Mouse (Mus musculus) CH12.LX (cell line): ENCODE measurements around the gene Clk3. TPM values are rescaled to one million over a fixed set of nuclear protein-coding genes. Genes with fewer than 3 reads are reported as not detected.
A peak's percentile ranks its signal among the peaks of the same experiment; 100 is the strongest.

Experiments used
- DNase-seq: peaks from one replicate; pipeline ENCODE4 v3.0.0-alpha.2; 2013; ENCODE audit errors: extremely low read depth
- H3K27ac ChIP-seq: 2 replicates; pipeline ENCODE4 v1.5.1; 2012; ENCODE audit warnings: low read depth, mild to moderate bottlenecking, control low read depth, moderate library complexity; ENCODE audit not compliant: insufficient read depth
- H3K27me3 ChIP-seq: replicated peaks from 2 replicates; pipeline ENCODE3; 2012; ENCODE audit warnings: inconsistent platforms
- H3K36me3 ChIP-seq, 2 experiments: replicated peaks in 1 of 2; 2 replicates each; pipeline versions ENCODE3 to v1.6.1; 2012; ENCODE audit warnings: inconsistent platforms in 1 of 2, low read length in 1 of 2, mild to moderate bottlenecking in 1 of 2, mixed read lengths in 1 of 2, moderate library complexity in 1 of 2; ENCODE audit not compliant: control insufficient read depth in 1 of 2, insufficient read depth in 1 of 2
- H3K4me1 ChIP-seq, 2 experiments: 2 replicates each; pipeline ENCODE4 v1.6.1; 2012; ENCODE audit warnings: inconsistent platforms in 1 of 2, moderate library complexity in 1 of 2; ENCODE audit not compliant: insufficient read depth in 2 of 2, control insufficient read depth in 1 of 2
- H3K4me2 ChIP-seq: 2 replicates; pipeline ENCODE4 v1.6.1; 2012; ENCODE audit warnings: low read depth, mild to moderate bottlenecking, control low read depth; ENCODE audit not compliant: poor library complexity, insufficient read depth, severe bottlenecking
- H3K4me3 ChIP-seq, 3 experiments: fragments of 150-350 bp in 1 of 3; sonication (generic) in 1 of 3; replicated peaks in 1 of 3; 2 replicates each; pipeline versions ENCODE3 to v1.5.1; 2011 to 2012; ENCODE audit warnings: low read depth in 2 of 3, low read length in 2 of 3, mild to moderate bottlenecking in 2 of 3, moderate library complexity in 2 of 3, control low read depth in 1 of 3, improper control_type of control experiment in 1 of 3, inconsistent platforms in 1 of 3, mixed read lengths in 1 of 3; ENCODE audit not compliant: poor library complexity in 1 of 3
- H3K79me2 ChIP-seq: replicated peaks from 2 replicates; pipeline ENCODE4 v1.6.1; 2012; ENCODE audit warnings: mild to moderate bottlenecking, moderate library complexity; ENCODE audit not compliant: control insufficient read depth, poor library complexity, insufficient read depth, severe bottlenecking; ENCODE audit errors: extremely low read depth
- H3K9ac ChIP-seq: 2 replicates; pipeline ENCODE4 v1.6.1; 2012; ENCODE audit warnings: low read depth, mild to moderate bottlenecking, control low read depth, moderate library complexity; ENCODE audit not compliant: insufficient read depth
- H3K9me3 ChIP-seq: replicated peaks from 2 replicates; pipeline ENCODE3; 2012; ENCODE audit warnings: low read length, inconsistent platforms, mixed read lengths
- E2F4 ChIP-seq: IDR thresholded peaks from 2 replicates; pipeline ENCODE4 v1.6.1; 2011; ENCODE audit warnings: low read depth, low read length, improper control_type of control experiment; ENCODE audit not compliant: insufficient replicate concordance
- ELF1 ChIP-seq: IDR thresholded peaks from 2 replicates; pipeline ENCODE4 v1.6.1; 2014; ENCODE audit warnings: low read depth, mild to moderate bottlenecking, inconsistent platforms, low read length, improper control_type of control experiment
- EP300 ChIP-seq: IDR thresholded peaks from 2 replicates; pipeline ENCODE4 v1.6.1; 2011; ENCODE audit warnings: low read length, improper control_type of control experiment
- ETS1 ChIP-seq: conservative IDR thresholded peaks from 2 replicates; pipeline ENCODE4 v1.6.1; 2012; ENCODE audit warnings: low read depth, mild to moderate bottlenecking, inconsistent platforms, low read length, improper control_type of control experiment, moderate library complexity
- HCFC1 ChIP-seq: IDR thresholded peaks from 2 replicates; pipeline ENCODE4 v1.6.1; 2012; ENCODE audit warnings: low read depth, mild to moderate bottlenecking, inconsistent platforms, low read length, improper control_type of control experiment
- IRF4 ChIP-seq: IDR thresholded peaks from 2 replicates; pipeline ENCODE4 v1.6.1; 2014; ENCODE audit warnings: low read depth, mild to moderate bottlenecking, inconsistent platforms, low read length, improper control_type of control experiment
- JUND ChIP-seq: conservative IDR thresholded peaks from 2 replicates; pipeline ENCODE4 v1.6.1; 2011; ENCODE audit warnings: low read depth, low read length, improper control_type of control experiment
- MAFK ChIP-seq: IDR thresholded peaks from 2 replicates; pipeline ENCODE4 v1.6.1; 2011; ENCODE audit warnings: low read length, improper control_type of control experiment; ENCODE audit not compliant: insufficient replicate concordance
- MAX ChIP-seq: IDR thresholded peaks from 2 replicates; pipeline ENCODE4 v1.6.1; 2011; ENCODE audit warnings: low read length, improper control_type of control experiment
- MAZ ChIP-seq: IDR thresholded peaks from 2 replicates; pipeline ENCODE4 v1.6.1; 2012; ENCODE audit warnings: low read depth, mild to moderate bottlenecking, inconsistent platforms, low read length, improper control_type of control experiment, moderate library complexity
- MEF2A ChIP-seq: IDR thresholded peaks from 2 replicates; pipeline ENCODE4 v1.6.1; 2014; ENCODE audit warnings: low read depth, mild to moderate bottlenecking, inconsistent platforms, low read length, improper control_type of control experiment, borderline replicate concordance
- MXI1 ChIP-seq: IDR thresholded peaks from 2 replicates; pipeline ENCODE4 v1.6.1; 2011; ENCODE audit warnings: mild to moderate bottlenecking, low read depth, low read length, improper control_type of control experiment
- MYC ChIP-seq: IDR thresholded peaks from 2 replicates; pipeline ENCODE4 v1.6.1; 2011; ENCODE audit warnings: low read depth, mild to moderate bottlenecking, improper control_type of control experiment, low read length
- RCOR1 ChIP-seq: conservative IDR thresholded peaks from 2 replicates; pipeline ENCODE4 v1.6.1; 2012; ENCODE audit warnings: low read depth, mild to moderate bottlenecking, inconsistent platforms, low read length, improper control_type of control experiment
- SIN3A ChIP-seq: IDR thresholded peaks from 2 replicates; pipeline ENCODE4 v1.6.1; 2012; ENCODE audit warnings: low read length, improper control_type of control experiment, inconsistent platforms
- SMC3 ChIP-seq: IDR thresholded peaks from 2 replicates; pipeline ENCODE4 v1.6.1; 2011; ENCODE audit warnings: low read depth, low read length, improper control_type of control experiment
- TBP ChIP-seq: conservative IDR thresholded peaks from 2 replicates; pipeline ENCODE4 v1.6.1; 2011; ENCODE audit warnings: low read depth, low read length, improper control_type of control experiment
- TCF12 ChIP-seq: IDR thresholded peaks from 2 replicates; pipeline ENCODE4 v1.6.1; 2014; ENCODE audit warnings: low read depth, mild to moderate bottlenecking, inconsistent platforms, low read length, improper control_type of control experiment
- UBTF ChIP-seq: IDR thresholded peaks from 2 replicates; pipeline ENCODE4 v1.6.1; 2012; ENCODE audit warnings: low read depth, mild to moderate bottlenecking, inconsistent platforms, low read length, improper control_type of control experiment, moderate library complexity
- USF1 ChIP-seq: IDR thresholded peaks from 2 replicates; pipeline ENCODE4 v1.6.1; 2014; ENCODE audit warnings: low read depth, mild to moderate bottlenecking, inconsistent platforms, low read length, improper control_type of control experiment
- ZC3H11A ChIP-seq: IDR thresholded peaks from 2 replicates; pipeline ENCODE4 v1.6.1; 2012; ENCODE audit warnings: low read depth, mild to moderate bottlenecking, inconsistent platforms, low read length, improper control_type of control experiment
- ZKSCAN1 ChIP-seq: IDR thresholded peaks from 2 replicates; pipeline ENCODE4 v1.6.1; 2012; ENCODE audit warnings: low read depth, inconsistent platforms, low read length, improper control_type of control experiment, borderline replicate concordance
- ZMIZ1 ChIP-seq: IDR thresholded peaks from 2 replicates; pipeline ENCODE4 v1.6.1; 2012; ENCODE audit warnings: low read depth, mild to moderate bottlenecking, inconsistent platforms, low read length, improper control_type of control experiment
- ZNF384 ChIP-seq: IDR thresholded peaks from 2 replicates; pipeline ENCODE4 v1.6.1; 2012; ENCODE audit warnings: low read depth, low read length, improper control_type of control experiment, inconsistent platforms
- dilution Hi-C: fragments of 300-500 bp; cut with MboI; formaldehyde crosslinking; loops from 2 replicates; pipeline ENCODE4 v1.14.3; 2020; ENCODE audit warnings: low sequenced_read_pairs; ENCODE audit not compliant: extremely low pct_unique_long_range_greater_than_20kb, extremely low pct_ligation_motif_present
- in situ Hi-C: fragments of 300-500 bp; cut with MboI; formaldehyde crosslinking; loops from 3 replicates; pipeline ENCODE4 v1.14.3; 2019; ENCODE audit warnings: low sequenced_read_pairs, low pct_ligation_motif_present, low pct_unique_long_range_greater_than_20kb, mixed read lengths
- polyA plus RNA-seq: library from polyadenylated mRNA; unstranded; fragments of >175 nt; gene quantifications from 2 replicates; pipeline ENCODE4 v1.2.1, GENCODE M21; 2012; ENCODE audit warnings: low read depth; ENCODE audit not compliant: insufficient read length
- total RNA-seq, 2 experiments: library from RNA; depleted of rRNA; stranded (reverse); fragments of 300-350 nt in 1 of 2; fragments of >200 nt in 1 of 2; gene quantifications; 2 replicates each; pipeline ENCODE4 v1.2.3; 2012 to 2014

The Clk3 gene
- total and polyA plus RNA-seq, 3 experiments = 46.7 to 87.7 (median 62.4) TPM

GRCm38 (mm10) chr9:57765364-57766351 is at the start of gene Clk3 (continued):
- no peak for TF ChIP-seq ZMIZ1
- TF ChIP-seq ZKSCAN1 = no peak

- peaks cover 96% of the 10 kb centered on the region for H3K79me2 ChIP-seq
- TF ChIP-seq EP300 = no peak
- TF ChIP-seq MAFK = no peak
- no peak for TF ChIP-seq JUND
- TF ChIP-seq ZC3H11A = no peak
- no peak for TF ChIP-seq TCF12
- no peak for TF ChIP-seq ELF1
- TF ChIP-seq MEF2A = no peak
- no peak for TF ChIP-seq ZKSCAN1
- TF ChIP-seq HCFC1 = no peak
- TF ChIP-seq ZMIZ1 = no peak
- no peak for TF ChIP-seq USF1
- TF ChIP-seq, all 38 proteins: peak for 0
- dilution Hi-C loops (no loop called here), in situ Hi-C loops (loop anchor here (25.0 kb wide), 1 partner anchor 447 kb away; the partner anchor contains the start of gene Stoml1)
- Histone ChIP-seq H3K27ac (peak overlapping the region; percentile 68), H3K4me2 (peak overlapping the region; percentile 60), H3K4me1 (peaks cover 34 to 99% of the 10 kb centered on the region in 2 experiments), H3K4me3 (no peak overlapping the region), H3K27me3 (no peaks in the 10 kb centered on the region), H3K9ac (0 out of 2 replicates have a peak overlapping the region, but pooled peaks have one; percentile 30), H3K36me3 (peaks cover 16 to 67% of the 10 kb centered on the region in 2 experiments), H3K9me3 (no peaks in the 10 kb centered on the region)
- DNase-seq = no peak
Observed at GRCm38 (mm10) chr9:57814866-57815265, 49.2 kb upstream of the Clk3 start.

DNA sequence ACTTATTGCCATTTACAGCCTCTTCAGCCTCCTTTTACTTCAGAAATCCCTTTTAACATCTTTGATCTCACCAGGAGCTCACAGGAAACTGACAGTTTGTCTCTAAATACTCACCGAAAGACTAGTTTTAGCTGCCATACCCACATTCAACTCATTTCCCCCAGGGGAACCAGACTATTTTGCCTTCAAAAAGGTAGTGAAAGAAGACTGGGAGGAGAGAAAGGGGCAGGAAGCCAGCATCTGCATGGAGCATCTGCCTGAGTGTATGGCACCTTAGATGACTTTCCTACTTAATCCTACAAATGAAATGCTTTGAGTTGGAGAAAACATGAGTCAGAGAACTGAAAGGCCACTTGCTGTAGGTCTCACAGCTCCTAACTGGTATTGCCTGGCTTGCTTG is 48.4 kb upstream of the Clk3 start:
- dilution Hi-C loops = no loop called here
- no peak for TF ChIP-seq ZC3H11A
- TF ChIP-seq MAFK = 0 out of 2 replicates have a peak, but pooled peaks have one; percentile 4
- TF ChIP-seq MXI1 = no peak
- TF ChIP-seq MAX = 0 out of 2 replicates have a peak, but pooled peaks have one; percentile 36
- no peak for TF ChIP-seq ZNF384
- peak; percentile 64; the same call in 1 of the 2 replicates for TF ChIP-seq MYC
- TF ChIP-seq SMC3 = peak; percentile 7; the same call in 1 of the 2 replicates
- no peak for TF ChIP-seq USF1
- TF ChIP-seq TBP = 0 out of 2 replicates have a peak, but pooled peaks have one; percentile 16
- TF ChIP-seq SIN3A = peak; percentile 43
- TF ChIP-seq IRF4 = peak; percentile 43; the same call in 1 of the 2 replicates
- no peak for TF ChIP-seq MAZ
- 0 out of 2 replicates have a peak, but pooled peaks have one; percentile 43 for TF ChIP-seq RCOR1
- TF ChIP-seq JUND = 0 out of 2 replicates have a peak, but pooled peaks have one; percentile 37
- peak; percentile 61 for TF ChIP-seq ETS1
- no peak for TF ChIP-seq E2F4
- TF ChIP-seq EP300 = peak; percentile 86
- peak; percentile 85 for TF ChIP-seq MEF2A
- TF ChIP-seq HCFC1 = no peak
- peak; percentile 49; the same call in 1 of the 2 replicates for TF ChIP-seq TCF12
- TF ChIP-seq UBTF = no peak

More for the DNA sequence above, 48.4 kb upstream of the Clk3 start:
- Histone ChIP-seq H3K4me2 (peak overlapping the region; percentile 60), H3K9me3 (no peaks in the 10 kb centered on the region), H3K4me3 (no peak overlapping the region), H3K4me1 (peaks cover 33 to 99% of the 10 kb centered on the region in 2 experiments), H3K27me3 (no peaks in the 10 kb centered on the region), H3K79me2 (peaks cover 91% of the 10 kb centered on the region), H3K36me3 (peaks cover 22 to 74% of the 10 kb centered on the region in 2 experiments), H3K9ac (0 out of 2 replicates have a peak overlapping the region, but pooled peaks have one; percentile 30), H3K27ac (peak overlapping the region; percentile 66)
- peak; percentile 51 for DNase-seq
- in situ Hi-C loops = loop anchor here (25.0 kb wide), 1 partner anchor 448 kb away; the partner anchor contains the start of gene Stoml1
